Mouse (Mus musculus) lung, adult 2 months (tissue): ENCODE results near the gene Mthfd1l.

Experiments used
- CTCF ChIP-seq: fragments of 200-500 bp; IDR thresholded peaks from 2 replicates; pipeline ENCODE4 v1.5.1; 2011; ENCODE audit warnings: mild to moderate bottlenecking, low read length, control low read depth; ENCODE audit not compliant: insufficient read depth
- POLR2A ChIP-seq: fragments of 200-500 bp; IDR thresholded peaks from 2 replicates; pipeline ENCODE4 v1.6.1; 2011; ENCODE audit warnings: low read depth, mild to moderate bottlenecking, control low read depth, low read length, borderline replicate concordance; ENCODE audit errors: extremely low read depth

DNA sequence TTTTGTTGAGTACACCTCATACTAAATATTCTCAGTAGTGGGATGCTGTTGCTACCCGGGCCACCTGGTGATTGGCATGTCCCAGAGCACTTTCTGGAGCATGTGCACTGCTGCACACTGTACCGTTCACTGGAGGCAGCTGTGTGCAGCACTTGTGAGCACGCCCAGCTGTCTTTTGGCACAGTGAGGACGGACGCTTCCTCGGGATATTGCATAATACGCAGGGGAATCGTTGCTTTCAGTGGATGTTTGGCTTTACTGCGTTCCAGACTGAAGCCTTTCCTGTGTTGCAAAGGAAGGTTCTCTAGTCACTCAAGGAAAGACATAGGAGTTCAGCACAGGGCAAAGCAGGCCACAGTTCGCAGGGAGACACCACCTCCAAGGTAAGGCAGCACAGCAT, 147.8 kb downstream of the Mthfd1l start:
- no peak for TF ChIP-seq CTCF
- no peak for TF ChIP-seq POLR2A
